Mouse (Mus musculus) embryonic fibroblast, embryonic 13.5 days (primary cell): Measurements from ENCODE around the gene Macrod1.

ENCODE experiments used
- CTCF ChIP-seq: IDR thresholded peaks from 2 replicates; pipeline ENCODE4 v1.5.1; 2011; ENCODE audit warnings: mild to moderate bottlenecking, control low read depth, low read length, moderate library complexity, borderline replicate concordance; ENCODE audit not compliant: insufficient read depth
- POLR2A ChIP-seq: IDR thresholded peaks from 2 replicates; pipeline ENCODE4 v1.6.1; 2011; ENCODE audit warnings: low read depth, mild to moderate bottlenecking, control low read depth, low read length, moderate library complexity

DNA sequence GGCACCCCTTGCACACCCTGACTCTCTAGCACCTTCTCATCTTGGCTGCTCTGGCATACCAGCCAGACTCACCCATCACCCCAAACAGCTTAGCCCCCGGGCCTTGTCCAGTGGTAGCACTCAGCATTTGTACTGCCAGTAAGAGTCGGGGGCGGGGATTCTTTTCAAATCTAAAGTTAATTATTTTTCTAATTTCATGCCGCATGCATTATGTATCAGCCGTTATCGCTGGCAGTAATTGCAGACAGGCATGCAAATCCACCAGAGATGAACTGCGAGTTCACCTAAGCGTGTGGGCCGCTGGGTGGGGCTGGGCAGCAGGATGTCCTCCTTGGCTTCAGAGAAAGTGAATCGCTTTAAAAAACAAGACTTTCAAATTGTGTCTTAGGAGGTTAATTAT, 45.4 kb downstream of the Macrod1 start:
- TF ChIP-seq CTCF = no peak
- no peak for TF ChIP-seq POLR2A
